Mouse (Mus musculus) heart, adult 11 months (tissue): Measurements from ENCODE around the gene Gm19426.

Source experiments
- DNase-seq: peaks from one replicate; pipeline ENCODE4 v3.0.0; 2022

Gene Gm19426

DNA sequence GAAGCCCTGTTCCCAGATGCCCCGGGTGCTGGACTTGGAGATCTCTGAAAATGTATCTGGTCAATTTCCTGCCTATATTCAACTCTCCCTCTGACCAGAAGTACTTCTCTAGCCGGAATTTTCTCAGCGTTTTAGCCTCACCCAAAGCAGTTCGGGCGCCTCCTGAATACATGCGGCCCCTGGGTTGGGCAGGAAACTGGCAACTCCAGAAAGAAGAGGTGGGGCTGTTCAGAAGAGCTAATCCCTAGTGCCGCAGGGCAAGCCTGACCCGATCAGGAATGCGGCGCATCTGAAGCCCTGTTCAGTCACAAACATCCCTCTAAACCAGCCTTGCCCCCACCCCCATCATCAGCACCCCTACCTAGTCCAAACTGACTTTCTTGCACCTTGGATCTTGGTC, 671 bp upstream of the Gm19426 start:
- peak; percentile 92 for DNase-seq

DNA sequence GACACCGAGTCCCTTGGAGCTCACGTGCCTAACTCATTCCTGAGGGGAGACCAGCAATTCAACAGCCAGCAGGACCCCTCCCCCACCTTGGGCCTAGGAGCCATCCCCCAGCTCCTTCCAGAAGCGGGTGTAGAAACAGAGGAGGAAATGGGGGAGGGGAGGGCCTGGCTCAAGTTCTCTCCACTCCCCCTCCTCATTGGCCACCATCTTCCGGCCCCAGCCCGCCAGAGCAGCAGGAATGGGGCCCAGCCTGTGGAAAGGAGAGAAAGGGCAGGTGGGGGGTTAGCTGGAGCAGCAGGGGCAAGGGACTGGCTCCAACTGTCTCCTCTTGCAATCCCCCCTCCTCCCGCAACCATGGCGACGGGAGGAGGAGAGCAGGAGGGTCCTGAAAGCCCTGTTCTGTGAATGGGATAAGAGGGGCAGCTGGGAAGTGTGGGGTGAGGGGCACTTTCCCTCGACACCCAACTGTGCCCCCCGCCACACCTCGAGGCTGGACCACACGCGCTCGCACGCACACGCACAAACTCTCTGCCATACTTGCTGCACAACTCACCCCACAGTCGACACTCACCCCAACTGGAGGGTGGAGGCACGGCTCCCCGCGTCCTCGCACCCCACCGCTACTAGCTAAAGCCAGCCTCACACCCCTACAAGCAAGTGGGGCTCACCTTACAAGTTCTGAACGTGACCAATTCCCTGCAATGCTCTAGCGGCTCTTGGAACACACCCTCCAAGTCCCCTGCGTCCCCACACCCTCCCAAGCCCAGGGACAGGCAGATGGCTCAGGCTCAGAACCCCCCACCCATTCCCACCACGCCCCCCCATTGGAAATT, 788 bp downstream of the Gm19426 start:
- DNase-seq, result peak; percentile 93

DNA sequence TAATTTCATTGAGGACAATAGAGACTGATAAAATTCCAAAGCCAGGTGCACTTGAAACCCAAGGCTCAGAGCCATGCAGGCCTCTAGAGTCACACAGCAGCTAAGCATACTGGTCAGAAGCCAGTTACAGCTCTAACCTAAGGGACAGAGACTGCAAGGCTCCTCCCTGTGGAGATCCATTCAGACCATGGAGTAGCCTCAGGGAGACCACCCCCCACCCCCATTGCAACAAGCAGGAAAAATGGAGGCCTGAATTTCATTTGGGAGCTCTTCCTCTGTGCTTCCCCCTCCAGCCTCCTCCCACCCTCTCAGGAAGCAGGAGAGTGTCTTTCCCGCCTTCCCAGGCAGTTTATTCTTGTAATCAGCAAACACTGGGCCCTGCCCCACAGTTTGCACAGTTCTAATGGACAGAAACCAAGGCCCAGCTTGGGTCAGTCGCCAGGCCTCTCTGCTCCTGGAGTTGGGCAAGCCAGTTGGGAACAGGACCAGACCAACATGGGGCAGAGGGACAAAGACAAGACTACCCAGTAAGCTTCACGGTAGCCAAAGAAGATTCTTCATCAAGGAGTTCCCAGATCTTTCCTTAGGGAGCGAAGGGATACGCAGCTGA, 1.5 kb downstream of the Gm19426 start:
- DNase-seq, result no peak

DNA sequence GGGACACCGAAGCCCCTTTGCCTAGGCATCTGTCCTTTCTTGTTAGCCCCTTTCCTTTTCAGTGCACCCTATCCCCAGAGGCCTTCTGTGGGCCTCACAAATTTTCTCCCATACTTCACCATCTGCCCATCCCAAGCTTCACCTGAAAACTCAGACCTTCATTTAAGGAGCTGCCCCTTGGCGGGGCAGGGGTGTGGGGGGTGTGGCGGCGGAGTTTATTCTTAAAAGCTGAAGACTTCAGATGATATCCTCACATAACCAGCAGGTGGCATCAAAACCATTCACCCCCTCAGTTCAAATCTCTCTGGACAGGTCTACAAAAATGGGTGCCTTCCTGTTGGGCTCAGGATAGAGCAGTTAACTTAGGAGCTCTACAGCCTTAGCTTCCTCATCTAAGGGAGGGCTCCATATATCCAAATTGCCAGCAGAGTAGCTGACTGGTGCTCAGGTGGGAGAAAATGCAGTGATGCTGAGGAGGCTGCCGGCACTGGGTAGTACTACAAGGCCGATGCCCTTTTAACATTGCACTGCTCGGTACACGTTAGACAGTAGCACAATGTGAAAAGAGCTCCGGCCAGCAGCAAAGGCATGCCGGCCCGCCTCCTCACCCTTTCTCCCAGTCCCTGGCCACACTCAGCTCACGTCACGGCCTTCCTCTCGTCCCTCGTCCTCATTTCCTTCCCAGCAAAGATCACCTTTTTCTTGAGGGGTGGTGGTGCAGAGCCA, 2.7 kb downstream of the Gm19426 start:
- peak; percentile 88 for DNase-seq

DNA sequence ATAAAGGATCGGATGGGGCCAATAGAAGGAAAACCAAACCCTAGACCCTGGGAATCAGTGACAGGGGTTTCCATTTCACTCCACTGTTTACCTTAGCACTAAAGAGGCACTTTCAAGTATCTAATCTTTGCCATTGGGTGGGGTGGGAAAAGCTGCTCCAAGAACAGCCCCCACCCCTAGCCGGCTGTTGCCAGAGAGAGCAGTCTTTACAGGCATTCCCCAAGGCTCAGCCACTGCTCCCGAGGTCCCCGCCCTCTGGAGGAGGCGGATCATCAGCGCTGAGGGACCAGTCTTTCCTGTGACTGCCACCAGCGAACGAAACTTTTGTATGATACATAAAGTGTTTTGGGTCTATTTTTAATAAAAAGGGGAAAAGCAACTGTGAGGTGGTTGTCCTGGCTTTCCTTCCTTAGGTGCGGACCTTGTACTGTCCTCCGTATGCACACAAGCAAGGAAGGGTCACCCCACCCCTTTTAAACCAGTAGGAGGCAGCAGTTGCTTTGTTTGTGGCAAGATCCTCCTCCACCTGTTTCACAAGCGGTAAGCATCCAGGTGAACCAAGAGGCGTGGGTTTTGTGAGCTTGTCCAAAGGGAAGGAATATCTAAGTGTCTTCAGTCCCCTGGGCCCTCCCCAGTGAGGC, 5.1 kb downstream of the Gm19426 start:
- no peak for DNase-seq

DNA sequence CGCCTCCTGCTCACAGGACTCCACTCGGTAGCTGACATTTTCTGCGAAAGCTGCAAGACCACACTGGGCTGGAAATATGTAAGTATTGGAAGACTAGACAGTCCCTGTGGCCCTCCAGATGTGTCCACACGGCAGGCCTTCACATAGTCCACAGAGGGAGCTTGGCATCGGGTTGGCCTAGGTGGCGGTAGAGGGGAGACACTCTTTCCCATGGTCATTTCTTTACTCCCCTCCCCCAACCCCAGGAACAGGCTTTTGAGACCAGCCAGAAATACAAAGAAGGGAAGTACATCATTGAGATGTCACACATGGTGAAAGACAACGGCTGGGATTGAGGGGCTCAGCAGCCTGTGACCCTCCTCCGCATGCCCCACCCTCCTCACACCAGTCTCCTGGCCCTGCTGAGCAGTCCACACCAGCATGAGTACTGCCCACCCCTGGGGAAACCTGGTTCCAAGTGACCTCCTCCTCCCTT, 6.0 kb downstream of the Gm19426 start:
- no peak for DNase-seq

DNA sequence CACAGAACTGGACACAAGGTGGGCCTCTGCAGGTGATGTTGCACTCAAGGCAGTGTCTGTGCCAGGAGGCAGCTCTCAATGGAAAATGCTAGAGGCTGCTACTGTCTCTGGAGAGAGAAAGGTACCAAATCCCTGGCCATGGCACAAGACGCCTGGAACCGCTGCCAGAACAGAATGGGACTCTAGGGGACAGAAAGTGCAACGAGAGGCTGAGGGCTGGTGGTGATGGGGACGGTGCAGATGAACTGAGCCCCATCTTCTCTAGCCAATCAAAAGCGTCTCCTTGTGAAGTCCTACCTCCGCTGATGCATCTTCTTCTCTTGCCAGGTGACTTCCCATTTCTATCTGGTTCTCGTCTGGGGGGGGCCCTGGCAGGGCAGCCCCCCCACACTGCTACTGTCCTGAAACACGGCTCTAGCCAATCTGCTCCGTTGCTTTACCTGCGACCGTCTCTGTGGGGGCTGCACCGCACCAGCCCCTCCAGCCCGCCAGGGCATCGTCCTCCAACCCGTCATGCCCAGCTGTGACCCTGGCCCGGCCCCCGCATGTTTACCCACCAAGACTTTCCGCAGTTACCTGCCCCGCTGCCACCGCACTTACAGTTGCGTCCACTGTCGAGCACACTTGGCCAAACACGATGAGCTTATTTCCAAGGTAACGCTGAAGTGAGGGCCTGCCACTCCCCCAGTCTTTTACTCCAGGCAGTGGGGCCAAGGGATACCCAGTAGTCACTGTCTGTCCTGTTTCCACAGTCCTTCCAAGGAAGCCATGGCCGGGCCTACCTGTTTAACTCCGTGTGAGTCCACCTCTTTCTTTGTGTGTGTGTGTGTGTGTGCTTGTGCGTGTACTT, 6.9 kb downstream of the Gm19426 start:
- DNase-seq, result no peak

DNA sequence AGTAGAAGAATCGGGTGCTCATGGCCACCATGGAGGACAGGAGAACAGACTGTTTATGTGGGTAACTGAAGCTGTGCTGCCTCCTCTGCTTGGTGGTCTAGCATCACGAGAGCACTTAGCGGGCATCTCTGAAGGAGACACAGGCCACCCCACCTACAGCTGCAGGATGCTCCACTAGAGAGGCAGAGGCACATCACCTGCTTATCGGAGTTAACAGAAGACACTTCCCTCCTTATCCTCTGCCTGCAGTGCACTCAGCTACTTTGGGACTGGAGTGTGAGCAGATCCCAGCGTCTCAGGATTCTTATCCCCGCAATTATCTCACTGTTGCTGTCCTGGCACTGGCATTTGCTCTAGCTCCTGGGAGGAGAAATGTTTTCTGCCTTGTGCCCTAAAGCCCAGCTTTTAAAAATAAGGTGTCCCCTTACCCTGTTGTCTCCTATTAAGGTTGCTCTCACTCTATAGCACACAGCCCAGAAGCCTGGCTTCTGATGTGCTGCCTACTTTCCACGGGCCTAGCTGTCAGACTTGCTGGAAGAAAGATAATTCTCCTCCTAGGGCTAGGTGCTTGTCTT, 8.0 kb downstream of the Gm19426 start:
- no peak for DNase-seq

DNA sequence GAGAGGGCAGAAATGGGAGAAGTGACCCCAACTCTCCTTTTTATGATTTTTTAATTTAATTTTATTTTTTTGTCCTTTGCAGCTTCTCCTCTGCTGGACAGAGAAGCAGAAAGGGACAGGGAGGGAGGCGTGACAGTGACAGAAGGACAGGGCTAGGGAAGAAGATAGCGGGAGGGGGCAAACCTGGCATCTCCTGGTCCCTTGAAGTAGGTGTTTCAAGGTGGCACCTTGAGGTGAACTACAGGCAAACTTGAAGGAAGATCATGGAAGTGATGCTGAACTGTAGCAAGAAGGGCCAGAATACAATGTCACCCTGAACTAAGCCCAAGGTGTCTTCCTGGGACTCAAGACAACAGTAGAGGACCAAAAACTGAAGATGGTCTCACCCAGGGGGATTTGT, 8.5 kb downstream of the Gm19426 start:
- no peak for DNase-seq

DNA sequence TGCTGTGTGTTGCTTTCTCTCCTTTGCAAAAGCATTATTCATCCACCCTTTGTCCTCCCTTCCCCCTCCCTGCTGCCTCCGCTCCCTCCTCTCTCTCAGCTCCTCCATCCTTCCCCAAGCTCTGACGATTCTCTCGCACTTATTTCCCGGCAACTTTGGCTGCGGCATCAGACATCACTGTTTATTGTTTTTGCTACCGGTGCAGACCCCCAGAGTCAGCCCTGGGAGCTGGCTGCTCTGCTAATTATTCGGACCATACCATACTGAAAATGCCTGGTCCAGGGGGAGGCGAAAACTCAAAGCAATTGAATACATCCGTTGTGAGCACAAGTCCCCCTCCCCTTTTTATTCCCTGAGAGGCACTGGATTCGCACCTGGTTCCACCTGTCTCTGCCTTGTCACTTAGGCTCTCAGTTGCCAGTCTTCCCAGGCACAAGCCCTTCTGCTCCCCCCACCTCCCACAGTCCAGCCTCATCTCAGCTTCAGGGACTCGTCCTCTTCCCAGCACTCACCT, 9.0 kb downstream of the Gm19426 start:
- peak; percentile 88 for DNase-seq

DNA sequence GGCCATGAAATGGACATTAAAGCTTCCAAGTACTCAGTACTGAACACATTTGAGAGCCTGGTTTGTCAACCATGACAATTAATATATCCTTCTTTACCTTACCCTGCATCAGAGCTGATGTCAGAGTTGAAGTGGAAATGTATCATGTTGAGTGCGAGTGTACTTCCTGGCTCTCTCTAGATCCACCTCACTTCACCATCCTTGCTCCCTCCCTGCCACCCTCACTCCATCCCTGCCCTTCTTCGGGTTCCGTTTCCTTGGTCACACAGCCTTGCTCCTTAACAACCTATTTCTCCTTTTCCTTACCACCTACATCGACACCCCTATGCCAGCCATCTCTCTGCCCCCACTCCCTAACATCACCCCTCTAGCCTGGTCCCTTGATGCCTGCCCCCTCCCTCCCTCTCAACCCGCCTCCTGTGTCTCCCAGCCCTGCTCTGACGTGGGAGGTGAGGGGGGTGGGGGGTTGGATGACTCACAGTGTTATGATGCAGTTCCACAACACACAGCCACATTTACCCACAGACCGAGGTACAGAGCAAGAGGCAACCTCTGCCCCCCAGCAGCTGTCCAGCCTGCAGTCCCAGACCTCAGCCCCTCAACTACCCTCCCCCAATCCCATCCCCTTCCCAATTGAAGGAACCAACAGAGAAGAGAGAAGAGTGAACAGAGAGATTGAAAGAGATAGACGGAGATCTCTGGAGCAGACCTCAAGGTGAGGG, 9.7 kb downstream of the Gm19426 start, which contains the start of gene Ypel4:
Gene Ypel4, plus strand, starts transcription at position 480 of the 722 bp plus-strand sequence.
- peak; percentile 96 for DNase-seq

DNA sequence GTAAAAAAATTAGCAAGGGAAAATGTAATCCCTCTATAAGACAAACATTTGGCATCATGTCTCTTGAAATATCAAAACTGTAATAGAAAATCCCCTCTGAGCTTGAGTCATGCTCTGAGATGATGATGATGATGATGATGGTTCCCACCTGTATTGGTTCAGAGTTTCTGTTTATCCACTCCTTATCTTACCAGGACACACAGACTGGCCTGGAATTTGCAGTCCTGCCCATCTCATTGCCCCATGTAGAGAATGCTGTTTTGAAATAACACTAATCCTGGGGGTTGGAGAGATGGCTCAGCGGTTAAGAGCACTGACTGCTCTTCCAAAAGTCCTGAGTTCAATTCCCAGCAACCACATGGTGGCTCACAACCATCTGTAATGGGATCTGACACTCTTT, 11.1 kb downstream of the Gm19426 start:
- DNase-seq, result peak; percentile 45

DNA sequence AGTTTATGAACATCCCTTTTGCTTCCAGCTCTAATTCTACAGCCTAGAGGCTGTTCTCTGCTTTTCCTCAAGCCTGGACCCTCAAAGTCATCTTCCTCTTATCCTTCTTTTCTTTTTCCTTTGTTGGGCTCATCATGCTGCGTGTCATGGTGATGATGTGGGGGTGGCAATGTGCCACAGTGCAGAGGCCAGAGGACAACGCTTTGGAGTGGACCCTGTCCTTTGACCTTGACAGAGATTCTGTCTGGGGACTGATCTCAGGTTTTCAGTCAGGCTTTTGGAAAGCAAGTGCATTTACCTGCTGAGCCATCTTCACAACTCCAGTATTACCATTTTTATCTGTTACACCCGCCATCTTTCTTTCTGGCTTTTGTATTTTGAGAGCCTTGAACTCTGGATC, 12.2 kb downstream of the Gm19426 start:
- no peak for DNase-seq

DNA sequence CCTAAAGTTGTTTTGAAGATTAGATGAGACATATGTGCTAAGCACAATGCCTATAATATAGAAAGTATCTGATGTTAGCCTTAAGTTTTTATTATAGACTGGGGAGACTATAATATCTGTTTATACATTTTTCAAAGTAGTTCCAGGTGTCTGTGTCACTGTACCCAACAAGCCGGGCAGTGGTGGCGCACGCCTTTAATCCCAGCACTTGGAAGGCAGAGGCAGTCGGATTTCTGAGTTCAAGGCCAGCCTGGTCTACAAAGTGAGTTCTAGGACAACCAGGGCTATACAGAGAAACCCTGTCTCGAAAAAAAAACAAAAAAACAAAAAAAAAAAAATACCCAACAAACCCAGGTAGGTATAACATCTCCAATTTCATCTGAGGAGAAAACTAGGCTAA, 15.3 kb downstream of the Gm19426 start:
- peak; percentile 81 for DNase-seq

DNA sequence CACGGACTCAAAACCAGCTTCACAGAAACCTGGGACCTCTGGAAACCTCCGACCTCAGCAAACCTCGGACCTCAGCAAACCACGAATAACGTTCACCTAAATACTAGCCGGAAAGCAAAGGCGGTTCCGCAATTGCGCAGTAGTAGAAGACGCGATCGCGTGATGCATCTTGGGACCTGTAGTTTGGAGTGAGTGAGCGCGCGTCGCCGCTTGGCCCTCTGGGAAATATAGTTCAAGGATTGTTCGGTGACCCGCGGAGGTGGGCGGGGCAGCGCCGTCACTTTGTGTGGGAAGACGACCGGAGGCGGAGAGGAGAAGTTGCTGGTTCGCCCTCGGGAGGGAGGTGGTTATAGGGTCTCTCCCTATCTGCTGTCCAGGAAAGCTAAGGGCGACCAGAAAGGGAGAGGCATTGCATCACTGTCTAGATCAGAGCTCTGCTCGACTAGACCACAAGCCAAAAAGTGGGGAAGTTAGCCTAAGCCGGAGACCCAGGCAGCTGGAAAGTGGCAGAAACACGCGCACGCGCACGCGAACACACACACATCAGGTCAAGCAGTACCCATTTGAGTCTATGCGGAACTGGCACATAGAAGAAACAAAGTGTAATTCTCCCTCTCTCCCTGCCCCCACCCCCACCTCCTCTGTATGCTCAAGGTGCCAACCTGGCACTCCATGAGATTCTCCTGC, 16.1 kb downstream of the Gm19426 start, which contains the start of gene Clp1:
Gene Clp1, minus strand, starts transcription at position 179 of the 687 bp plus-strand sequence.
- DNase-seq, result peak; percentile 99

DNA sequence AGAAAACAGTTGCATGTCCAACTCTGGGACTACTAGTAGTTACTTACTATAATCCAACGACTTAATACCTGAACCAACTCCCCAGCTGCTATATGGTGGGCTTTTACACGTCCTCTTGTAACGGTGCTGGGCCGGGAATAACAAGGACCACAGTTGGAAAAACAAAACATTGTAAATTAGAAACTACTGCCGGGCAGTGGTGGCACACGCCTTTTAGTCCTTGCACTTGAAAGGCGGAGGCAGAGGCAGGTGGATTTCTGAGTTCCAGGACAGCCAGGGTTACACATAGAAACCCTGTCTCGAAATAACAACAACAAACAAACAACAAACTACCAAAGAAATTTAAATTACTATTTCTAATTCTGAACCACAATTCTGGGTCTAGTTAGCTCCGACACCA, 16.7 kb downstream of the Gm19426 start:
- DNase-seq, result peak; percentile 89

DNA sequence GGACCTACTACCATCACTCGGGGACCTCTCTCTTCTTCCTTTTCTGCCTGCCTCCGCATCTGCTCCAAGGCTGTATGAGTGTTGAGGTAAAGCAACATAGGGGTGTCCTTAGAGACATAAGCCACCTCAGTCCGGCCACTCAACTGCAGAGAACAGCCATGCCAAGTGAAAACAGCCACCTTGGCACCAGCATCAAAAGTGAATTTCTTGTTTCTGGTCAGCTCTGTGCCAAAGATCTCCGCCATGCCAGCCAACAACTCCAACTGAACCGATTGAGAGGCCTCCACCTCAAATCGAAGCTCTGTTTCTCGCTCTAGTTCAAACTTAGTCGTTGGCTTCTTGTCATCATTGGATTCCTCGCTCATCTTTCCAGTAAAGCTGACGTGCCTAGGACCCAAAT, 17.7 kb downstream of the Gm19426 start:
- DNase-seq, result peak; percentile 84

DNA sequence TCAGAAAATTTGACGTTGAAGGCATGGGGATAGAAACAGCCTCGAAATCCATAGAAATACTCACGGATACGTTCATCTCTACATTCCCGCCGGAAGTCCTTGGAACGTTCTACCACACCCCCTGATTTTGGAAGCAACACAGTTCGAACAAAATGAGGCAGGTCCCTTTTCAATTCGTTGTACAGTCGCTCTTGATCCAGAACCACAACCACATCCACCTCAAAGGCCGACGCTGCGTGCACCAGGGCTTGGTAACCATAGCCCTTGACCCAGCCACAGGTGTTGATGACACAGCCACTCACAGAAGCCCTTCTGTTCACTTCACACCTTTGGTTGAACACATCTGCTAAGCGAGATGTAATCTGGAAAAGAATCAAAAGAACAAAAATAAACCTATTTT, 19.6 kb downstream of the Gm19426 start:
- peak; percentile 85 for DNase-seq

DNA sequence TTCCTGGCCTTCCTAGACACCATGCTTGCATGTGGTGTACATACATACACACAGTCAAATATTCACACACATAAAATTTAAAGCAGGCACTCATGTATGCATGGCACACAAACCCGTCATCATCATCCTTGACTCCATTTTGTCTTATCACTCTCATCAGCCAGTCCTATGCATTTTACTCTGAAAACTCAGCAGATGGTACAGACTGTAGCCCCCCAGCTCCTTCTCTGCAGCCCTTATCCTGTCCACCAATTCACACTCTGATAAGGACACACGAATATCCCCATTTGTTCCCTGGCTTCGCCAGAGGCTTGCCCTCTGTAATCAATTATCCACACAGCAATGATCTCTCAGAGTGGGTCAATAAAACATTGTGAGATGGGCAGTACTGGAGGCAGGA, 22.3 kb downstream of the Gm19426 start:
- DNase-seq, result peak; percentile 60

DNA sequence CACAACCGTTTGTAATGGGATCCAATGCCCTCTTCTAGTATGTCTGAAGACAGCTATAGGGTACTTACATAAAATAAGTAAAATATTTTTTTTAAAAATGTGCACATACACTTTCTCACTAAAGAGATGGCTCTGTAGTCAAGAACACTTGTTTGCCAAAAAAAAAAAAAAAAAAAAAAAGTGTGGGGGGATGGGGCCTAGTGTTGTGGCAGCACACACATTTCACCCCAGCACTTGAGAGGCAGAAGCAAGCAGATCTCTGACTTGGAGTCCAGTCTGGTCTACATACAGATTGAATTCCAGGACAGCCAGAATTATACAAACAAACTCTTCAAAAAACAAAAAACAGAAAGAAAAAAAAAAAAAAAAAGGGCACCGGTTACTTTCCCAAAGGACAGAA, 22.7 kb downstream of the Gm19426 start:
- no peak for DNase-seq
